Mouse (Mus musculus): Measurements from ENCODE around the gene R3hdm4.

R3hdm4 gene

GRCm38 (mm10) chr10:79925785-79926490 is 4.9 kb upstream of the R3hdm4 start:
- in situ Hi-C loops (cut with MboI) = loop anchor here (10.0 kb wide), 1 partner anchor 91 kb away; no protein-coding TSS in a partner anchor

GRCm38 (mm10) chr10:79924998-79925784 is 4.2 kb upstream of the R3hdm4 start:
- in situ Hi-C loops (cut with MboI) = loop anchor here (5.0 to 10.0 kb wide), 2 partner anchors 32 to 90 kb away; no protein-coding TSS in a partner anchor

- in situ Hi-C loops (cut with MboI) = loop anchor here (5.0 to 10.0 kb wide), 2 partner anchors 36 to 87 kb away; no protein-coding TSS in a partner anchor
Observed at GRCm38 (mm10) chr10:79921572-79921971, 564 bp upstream of the R3hdm4 start.

DNA sequence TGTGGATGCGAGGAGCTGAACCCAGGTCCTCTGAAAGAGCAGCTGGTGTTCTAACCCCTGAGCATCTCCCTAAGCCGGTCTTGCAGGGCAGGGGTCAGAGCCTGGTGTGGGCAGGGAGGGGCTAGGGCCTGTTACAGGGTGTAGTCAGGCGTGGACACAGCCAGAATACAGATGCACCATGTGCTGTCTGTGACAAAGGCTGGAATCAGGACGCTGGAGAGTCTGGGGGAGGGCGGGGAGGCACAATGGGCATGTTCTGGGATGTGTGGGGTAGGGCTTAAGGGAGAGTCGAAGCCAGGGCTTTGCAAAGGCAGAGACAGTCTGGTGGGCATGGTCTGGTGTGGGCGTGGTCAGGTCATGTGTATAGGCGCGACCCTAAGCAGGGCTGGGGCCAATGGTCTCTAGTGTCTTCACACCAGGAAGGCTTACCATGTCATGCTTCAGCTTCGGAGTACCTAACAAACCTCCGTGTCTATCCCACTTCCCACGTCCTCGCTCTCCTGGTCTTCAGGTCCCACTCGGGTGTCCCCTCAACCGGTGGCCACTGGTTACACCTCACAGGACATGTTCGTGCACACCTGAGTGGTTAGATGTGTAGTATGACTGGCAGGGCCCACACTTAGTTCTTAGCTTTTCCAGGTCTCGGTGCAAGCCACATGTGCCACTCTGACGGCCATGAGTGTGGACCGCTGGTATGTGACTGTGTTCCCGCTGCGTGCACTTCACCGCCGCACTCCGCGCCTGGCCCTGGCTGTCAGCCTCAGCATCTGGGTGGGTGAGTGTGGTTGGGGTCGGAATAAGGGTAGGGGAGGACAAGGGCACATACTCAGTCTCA is 735 bp downstream of the R3hdm4 start:
- in situ Hi-C loops (cut with MboI) = loop anchor here (5.0 to 10.0 kb wide), 2 partner anchors 37 to 85 kb away; no protein-coding TSS in a partner anchor

DNA sequence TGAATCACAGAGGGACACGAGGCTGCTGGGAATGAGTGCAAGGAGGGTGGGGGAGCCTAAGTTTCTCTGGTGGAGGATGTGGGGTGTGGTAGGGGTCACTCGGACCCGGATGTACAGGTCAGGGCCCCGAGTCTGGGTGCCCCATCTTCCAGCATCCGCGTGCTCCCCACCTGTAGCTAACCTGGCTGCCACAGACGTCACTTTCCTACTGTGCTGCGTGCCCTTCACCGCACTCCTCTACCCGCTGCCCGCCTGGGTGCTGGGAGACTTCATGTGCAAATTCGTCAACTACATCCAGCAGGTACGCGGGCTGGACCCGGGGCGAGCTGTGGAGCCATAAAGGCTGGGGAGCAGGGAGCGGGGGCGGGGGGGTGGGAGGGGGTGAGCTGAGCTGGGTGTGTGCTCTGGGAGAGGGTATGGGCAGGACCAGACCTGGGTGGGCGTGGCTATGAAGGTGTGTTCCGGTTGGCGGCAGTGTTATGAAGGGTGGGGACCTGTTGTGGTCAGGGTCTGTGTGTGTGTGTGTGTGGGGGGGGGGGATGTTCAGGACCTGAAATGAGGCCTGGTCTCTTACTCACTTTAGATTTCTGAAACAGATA is 1.7 kb downstream of the R3hdm4 start:
- in situ Hi-C loops (cut with MboI) = no loop called here

GRCm38 (mm10) chr10:79918231-79919078 is 2.6 kb downstream of the R3hdm4 start:
- in situ Hi-C loops (cut with MboI) = no loop called here

DNA sequence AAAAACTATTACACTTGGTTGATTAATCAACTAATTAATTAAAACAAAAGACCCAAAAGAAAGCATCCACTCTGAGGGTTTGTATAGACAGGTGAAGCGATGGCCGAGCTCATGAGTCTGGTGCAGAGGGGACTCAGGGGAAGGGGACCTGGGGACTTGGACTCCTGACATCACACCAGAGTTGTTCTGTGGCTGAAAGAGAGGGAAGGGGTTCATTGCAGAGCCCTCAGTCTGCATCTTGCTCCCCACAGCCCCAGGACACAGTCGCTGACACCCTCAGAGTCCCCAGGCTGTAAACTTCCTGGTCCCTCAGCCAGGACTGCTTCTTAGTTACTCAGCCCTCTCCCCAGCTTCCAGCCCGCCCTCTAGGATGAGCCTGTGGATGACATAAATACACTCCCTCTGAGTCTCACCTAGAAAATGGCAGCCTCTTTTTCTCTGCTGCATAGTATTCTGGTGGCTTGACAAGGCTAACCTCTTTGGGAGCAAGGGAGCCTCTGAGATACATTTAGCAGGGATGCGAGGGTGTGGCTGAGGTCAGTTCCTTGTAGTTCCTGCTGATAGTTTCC is 3.4 kb downstream of the R3hdm4 start:
- in situ Hi-C loops (cut with MboI) = no loop called here

- in situ Hi-C loops (cut with MboI) = no loop called here
Observed at GRCm38 (mm10) chr10:79916808-79917531, 4.0 kb downstream of the R3hdm4 start, which contains the start of gene Kiss1r. Gene Kiss1r, plus strand, starts transcription at chr10:79916971.

GRCm38 (mm10) chr10:79916081-79916480 is 4.9 kb downstream of the R3hdm4 start:
- in situ Hi-C loops (cut with MboI) = no loop called here

DNA sequence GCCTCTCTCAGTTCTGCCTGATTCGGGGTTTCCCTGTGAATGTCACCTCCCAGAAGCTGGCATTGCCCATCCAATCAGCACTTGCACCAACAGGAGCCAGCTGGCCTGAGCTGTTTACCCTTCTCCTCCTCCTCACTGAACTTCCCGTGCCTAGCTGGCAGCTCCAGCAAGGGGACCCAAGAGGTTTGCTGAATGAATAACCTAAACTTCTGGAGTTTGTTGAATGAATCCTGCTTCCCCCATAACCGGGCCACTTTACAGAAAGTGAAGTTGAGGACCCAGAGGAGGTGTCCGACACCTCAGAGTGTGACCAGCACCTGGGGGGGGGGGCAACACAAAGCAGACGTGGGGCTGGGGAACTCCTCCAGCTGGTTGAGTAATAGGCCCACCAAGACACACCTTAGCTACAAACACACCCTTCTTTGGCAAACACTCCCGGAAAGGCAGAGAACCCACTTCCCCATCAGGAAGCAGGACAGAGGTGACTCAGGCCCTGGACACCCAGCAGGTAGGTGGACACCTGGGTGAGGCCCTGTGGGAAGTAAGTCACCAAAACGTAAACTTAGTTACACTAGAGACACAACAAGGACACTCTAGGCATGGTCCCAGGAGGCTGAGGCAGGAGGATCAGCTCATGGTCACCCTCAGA is 5.9 kb downstream of the R3hdm4 start:
- in situ Hi-C loops (cut with MboI) = no loop called here

GRCm38 (mm10) chr10:79914131-79914947 is 6.7 kb downstream of the R3hdm4 start:
- in situ Hi-C loops (cut with MboI) = no loop called here

DNA sequence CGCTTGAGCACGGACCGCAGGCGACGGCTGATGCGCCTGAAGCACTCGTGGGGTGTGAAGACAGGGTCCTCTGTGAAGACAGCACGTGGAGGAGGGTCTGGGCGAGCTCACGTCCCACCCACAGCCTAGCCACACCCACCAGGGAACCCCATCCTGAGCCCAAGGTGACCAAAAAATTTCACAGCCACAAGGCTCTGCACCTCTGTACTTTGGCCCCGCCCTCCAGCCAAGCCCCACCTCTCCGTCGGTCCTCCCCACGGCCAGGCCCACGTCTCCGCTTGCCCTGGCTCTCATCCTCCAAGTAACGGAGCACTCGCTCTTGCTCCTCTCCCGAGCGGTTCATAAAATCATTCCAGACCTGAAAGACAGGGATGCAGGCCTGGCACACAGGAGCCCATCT is 8.6 kb downstream of the R3hdm4 start:
- in situ Hi-C loops (cut with MboI) = no loop called here

GRCm38 (mm10) chr10:79910556-79910955 is 10.5 kb downstream of the R3hdm4 start, which contains the start of gene Gm26602:
Gene Gm26602, plus strand, starts transcription at chr10:79910856.
- in situ Hi-C loops (cut with MboI) = no loop called here

GRCm38 (mm10) chr10:79909092-79909922 is 11.7 kb downstream of the R3hdm4 start:
- in situ Hi-C loops (cut with MboI) = no loop called here

DNA sequence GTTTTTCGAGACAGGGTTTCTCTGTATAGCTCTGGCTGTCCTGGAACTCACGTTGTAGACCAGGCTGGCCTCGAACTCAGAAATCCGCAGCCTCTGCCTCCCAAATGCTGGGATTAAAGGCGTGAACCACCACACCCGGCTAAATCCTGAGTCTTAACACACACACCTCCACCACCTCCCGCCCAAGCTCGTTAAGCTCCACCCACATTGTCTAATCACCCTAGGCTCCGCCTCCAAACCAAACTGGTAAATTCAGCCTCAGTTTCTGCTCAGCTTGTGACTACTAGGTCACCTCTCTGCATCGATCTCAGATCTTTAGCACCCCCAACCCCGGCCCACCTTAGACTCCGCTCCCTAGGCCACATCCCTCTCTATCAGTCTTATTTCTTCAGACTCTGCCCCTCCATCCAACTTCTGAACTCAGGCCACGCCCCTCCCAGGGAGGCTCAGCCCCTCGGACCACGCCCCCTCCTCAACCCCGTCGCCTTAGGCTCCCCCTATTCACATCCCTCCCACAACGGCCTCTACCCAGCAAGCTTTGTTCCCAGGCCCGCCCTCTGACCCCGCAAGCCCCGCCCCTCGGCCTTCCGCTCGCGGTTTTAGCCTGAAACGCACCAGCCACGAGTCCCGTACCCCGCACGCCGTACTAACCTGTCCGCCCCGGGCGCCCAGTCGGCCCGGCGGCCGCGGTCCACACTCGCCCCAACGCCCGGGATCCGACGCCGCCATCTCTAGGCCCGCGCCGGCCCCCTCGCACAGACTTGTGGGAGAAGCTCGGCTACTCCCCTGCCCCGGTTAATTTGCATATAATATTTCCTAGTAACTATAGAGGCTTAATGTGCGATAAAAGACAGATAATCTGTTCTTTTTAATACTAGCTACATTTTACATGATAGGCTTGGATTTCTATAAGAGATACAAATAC is 12.6 kb downstream of the R3hdm4 start, which contains the start of gene Med16:
TSS of gene Med16 (minus strand) at position 757 of the 925 bp plus-strand sequence.
- in situ Hi-C loops (cut with MboI) = no loop called here

DNA sequence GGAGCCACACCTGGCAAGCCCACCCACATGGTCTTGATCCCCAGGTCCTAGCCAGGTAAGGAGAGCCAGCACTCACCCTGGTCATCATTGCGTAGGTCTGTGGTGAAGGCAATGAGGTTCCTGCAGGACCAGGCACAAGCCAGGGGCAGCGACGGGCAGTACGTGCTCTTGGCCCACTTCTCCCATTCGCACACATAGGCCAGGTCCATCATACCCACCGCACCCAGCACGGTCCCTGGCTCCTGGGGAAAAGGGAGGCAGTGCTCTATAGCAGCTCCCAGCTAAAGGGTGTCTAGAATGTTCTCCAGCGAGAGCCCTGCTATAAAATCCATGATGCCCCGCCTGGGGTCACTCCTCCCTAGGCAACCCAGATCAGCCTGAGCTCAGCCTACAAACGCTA is 13.6 kb downstream of the R3hdm4 start:
- in situ Hi-C loops (cut with MboI) = no loop called here

All from mature B cell (primary cell).